Mouse (Mus musculus) embryonic fibroblast, embryonic 13.5 days (primary cell): ENCODE measurements around the gene Rimklb.

Experiments
- CTCF ChIP-seq: IDR thresholded peaks from 2 replicates; pipeline ENCODE4 v1.5.1; 2011; ENCODE audit warnings: mild to moderate bottlenecking, control low read depth, low read length, moderate library complexity, borderline replicate concordance; ENCODE audit not compliant: insufficient read depth
- POLR2A ChIP-seq: IDR thresholded peaks from 2 replicates; pipeline ENCODE4 v1.6.1; 2011; ENCODE audit warnings: low read depth, mild to moderate bottlenecking, control low read depth, low read length, moderate library complexity

DNA sequence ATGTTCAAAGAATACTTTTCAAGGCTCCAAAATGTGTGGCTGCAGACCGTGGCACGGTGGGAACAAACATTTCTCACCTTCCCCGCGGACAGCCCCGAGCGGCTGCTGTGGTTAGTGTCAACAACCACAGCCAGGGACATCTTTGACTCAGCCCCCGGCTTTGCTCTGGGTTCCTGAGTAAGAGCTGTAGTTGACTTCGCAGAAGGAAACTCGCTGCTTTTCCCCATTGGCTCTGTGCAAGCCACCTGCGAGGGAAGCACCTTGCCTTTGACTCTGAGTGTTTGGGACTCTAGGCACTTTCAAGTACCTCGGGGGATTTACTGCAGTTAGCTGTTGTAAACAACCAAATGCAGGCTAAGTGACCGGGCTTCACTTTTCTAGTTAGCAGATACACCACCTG, 29.0 kb upstream of the Rimklb start:
- TF ChIP-seq POLR2A (no peak), CTCF (no peak)
